Mouse (Mus musculus): ENCODE results near the gene 6820408C15Rik. TPM values are rescaled to one million over a fixed set of nuclear protein-coding genes. Genes with fewer than 3 reads are reported as not detected.

Gene 6820408C15Rik
- total RNA-seq, 4 experiments from 2014 or later: not detected

DNA sequence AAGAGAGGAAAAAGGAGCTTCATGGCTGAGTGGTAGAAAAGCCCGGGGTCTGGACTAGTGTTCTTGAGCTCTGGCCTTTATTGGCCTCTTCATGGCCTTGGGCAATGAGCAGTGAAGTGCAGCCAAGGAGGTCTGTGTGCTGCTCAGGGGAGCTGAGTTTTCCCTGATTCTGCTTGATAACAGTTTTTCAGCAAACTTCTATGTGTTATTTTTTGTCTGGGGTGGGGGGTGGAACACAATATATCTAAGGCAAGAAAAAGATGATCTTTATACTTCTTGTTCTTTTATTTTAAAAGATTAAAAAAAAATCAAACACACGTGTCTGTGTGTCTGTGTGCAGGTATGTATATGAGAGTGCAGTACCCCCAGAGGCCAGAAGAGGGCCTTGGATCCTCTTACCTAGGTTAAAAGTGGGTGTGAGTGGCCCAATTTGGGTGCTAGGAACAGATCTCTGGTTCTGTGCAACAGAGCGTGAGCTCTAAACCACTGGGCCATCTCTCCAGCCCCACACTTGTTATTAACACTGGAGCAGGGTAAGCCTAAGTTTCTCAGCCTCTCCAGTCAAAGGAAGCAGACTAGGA, 49.3 kb downstream of the 6820408C15Rik start, which contains the start of gene Defb23:
Defb23 (minus strand) TSS at position 51 of the 581 bp plus-strand sequence.
- no peak for DNase-seq (ENCODE audit: low spot score in 2 of 2)

DNA sequence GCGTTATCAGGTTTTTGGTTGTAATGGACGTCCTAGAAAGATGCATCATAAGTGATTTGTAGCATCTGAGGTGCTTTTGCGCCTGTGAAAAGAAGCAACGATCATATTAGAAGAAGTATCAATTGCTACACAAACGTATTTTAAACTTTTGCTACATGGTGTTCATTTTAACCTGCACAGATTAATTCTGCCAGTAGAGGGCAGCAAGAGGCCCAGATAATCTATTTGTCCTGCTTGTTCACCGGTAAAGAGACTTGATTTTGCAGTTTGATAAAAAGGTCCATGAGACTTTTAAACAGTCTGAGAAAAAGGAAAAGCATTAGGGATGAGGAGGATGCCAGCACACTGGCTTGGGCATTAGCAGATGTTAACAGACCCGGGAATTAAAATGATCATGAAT, 55.6 kb downstream of the 6820408C15Rik start:
- DNase-seq (ENCODE audit: low spot score in 2 of 2): no peak

DNA sequence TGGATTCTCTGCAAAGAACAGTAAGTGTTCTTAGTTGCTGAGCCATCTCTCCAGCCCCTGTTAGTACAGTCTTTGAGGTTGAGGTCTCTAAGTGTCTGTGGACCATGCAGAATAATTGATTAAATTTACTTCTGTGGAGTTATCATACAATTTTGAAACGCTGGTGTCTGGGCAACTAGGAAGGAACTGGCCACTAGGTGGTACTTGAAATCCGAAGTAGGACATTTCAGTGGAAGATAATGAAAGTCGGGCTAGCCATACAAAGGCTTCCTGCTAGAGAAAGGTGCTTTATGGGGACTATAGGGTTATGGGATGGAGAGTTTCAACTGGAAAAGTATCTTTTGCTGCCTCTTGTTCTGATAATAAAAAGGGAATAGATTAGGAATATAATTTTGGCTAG, 57.0 kb downstream of the 6820408C15Rik start:
- DNase-seq (ENCODE audit: low spot score in 2 of 2): no peak

DNA sequence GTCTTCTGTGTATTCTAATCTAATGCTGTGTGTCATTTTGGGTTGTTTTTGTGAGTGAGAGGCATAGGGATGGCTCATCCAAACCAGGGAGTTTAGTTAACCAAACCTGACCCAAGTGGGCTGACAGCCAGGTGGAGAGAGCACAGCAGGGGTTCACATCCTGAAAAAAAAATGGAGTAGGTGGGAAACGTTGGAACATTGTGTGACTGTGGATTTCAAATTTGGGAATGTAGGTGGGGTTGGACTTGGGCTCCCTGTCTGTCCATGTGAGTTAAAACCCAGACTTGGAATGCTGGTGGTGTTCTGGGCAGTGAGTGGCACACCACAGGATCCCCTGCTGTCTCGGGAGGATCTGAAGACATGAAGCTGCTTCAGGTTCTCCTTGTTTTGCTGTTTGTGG, 61.4 kb downstream of the 6820408C15Rik start, which contains the start of gene Defb20:
Defb20 (plus strand) TSS at position 301 of the 400 bp plus-strand sequence.
- no peak for DNase-seq (ENCODE audit: low spot score in 2 of 2)

DNA sequence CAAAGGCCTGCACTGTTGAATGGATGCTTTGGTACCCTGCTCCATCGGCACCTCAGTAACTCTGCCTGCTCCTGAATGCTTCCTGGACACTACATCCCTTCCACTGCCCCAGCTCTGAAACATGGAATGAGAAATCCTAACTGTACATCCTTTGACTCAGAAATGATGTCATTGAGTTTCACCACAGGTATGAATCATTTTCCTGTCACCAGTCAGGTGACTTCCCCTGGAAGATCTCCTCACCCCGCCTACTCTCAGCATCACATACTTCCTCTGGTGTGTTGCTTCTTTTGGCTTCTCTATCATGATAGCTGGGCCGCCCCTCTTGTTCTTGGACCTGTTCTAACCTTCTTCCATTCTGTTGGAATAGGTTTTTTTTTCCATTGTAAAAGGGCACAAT, 65.5 kb downstream of the 6820408C15Rik start:
- DNase-seq (ENCODE audit: low spot score in 2 of 2): no peak

DNA sequence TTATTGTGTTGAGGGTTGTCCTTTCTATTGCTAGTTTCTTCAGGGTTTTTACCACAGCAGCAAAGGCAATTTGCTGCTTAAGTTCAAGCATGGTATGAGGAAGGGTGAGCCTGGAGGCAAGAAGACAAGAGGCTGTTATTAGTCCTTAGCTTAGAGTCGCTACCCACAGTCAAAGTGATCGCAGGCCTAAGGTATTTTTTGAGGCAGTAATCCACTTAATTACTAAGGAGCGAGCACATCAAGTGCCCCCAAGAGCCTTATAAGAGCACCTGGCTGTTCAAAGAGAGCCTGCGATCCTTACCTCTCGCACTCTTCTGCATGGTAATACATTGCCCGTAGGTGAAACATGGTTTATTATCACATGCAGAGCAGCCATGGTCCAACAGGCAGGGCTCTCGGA, 66.3 kb downstream of the 6820408C15Rik start:
- no peak for DNase-seq (ENCODE audit: low spot score in 2 of 2)

DNA sequence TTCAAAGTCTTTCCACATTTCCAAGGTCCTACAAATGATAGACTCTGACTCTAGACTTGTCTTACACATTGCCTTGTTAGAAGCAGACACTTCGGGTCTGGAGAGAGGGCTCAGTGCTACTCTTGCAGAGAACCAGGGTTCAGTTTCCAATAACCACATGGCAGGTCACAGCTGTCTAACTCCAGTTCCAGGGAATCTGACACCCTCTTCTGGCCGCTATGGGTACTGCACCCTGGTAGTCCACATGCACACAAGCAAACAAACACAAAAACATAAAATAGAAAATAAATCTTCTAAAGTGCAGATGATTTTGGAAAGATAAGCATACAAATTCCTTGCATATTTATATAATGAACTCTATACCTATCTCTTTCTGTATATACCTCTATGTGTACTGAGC, 71.6 kb downstream of the 6820408C15Rik start:
- DNase-seq (ENCODE audit: low spot score in 2 of 2): no peak

DNA sequence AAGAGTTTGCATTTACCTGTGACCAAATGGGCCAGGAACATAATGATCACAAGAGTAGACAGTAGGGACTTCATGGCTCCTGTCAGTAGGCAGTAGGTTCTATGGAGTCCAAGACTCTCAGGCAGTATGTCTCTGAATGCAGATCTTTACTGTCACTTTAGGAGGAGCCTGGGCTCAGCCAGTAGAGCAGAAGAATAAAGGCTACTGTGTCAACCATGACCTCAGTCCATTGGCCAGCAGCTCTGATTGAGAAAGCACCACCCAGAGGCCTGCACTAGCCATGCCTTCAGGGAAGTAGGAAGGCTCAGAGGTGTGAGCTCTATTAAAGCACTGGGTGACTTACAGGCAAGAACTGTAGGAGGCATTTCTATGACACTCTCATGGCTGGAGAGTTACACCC, 74.7 kb downstream of the 6820408C15Rik start, which contains the start of gene Defb22:
Defb22 (minus strand) TSS at position 101 of the 400 bp plus-strand sequence.
- no peak for DNase-seq (ENCODE audit: low spot score in 2 of 2)

DNA sequence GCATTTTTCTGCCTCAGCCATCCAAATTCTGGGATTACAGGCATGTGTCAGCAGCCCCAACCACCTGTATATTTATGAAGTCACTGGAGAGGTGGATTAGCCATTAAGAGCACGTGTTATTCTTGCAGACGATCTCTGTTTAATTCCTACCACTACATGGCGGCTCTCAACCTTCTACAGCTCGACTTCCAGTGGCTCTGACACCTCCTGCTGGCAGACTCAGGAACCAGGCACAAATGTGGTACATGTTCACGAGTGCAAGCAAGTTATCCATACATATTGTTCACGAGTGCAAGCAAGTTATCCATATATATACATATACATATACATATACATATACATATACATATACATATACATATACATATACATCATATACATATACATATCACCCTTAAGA, 77.8 kb downstream of the 6820408C15Rik start:
- no peak for DNase-seq (ENCODE audit: low spot score in 2 of 2)

Other genes starting within 250 kb of the 6820408C15Rik start
- 100 to 1,000 TPM in 2 of 4 experiments, 10 to 100 TPM in 2; 92.9 to 110 (median 100) TPM for gene Csnk2a1, start 188.7 kb upstream of the 6820408C15Rik start, total RNA-seq (2022)
- gene Tbc1d20, start 121.8 kb upstream of the 6820408C15Rik start, total RNA-seq (2022): 10 to 100 TPM; 18.4 to 27.9 (median 24.9) TPM
- 10 to 100 TPM; 23.7 to 31.7 (median 27.1) TPM for gene Rbck1, start 82.9 kb upstream of the 6820408C15Rik start, total RNA-seq (2022)
- 1 to 10 TPM in 2 of 4 experiments, under 1 TPM in 2; 0.58 to 2.0 (median 1.1) TPM for gene Trib3, start 71.6 kb upstream of the 6820408C15Rik start, total RNA-seq (2022)
- under 1 TPM in 1 of 4 experiments, not detected in 3; 0.22 TPM for gene Nrsn2, start 38.9 kb upstream of the 6820408C15Rik start, total RNA-seq (2022)
- gene Sox12, start 17.5 kb upstream of the 6820408C15Rik start, total RNA-seq (2022): under 1 TPM; 0.34 to 0.58 (median 0.49) TPM
- gene Zcchc3, start 560 bp upstream of the 6820408C15Rik start, total RNA-seq (2022): under 1 TPM; 0.46 to 0.88 (median 0.84) TPM
- not detected for gene Defb23, start 49.0 kb downstream of the 6820408C15Rik start, total RNA-seq (2022)
- not detected for gene Defb20, start 61.5 kb downstream of the 6820408C15Rik start, total RNA-seq (2022)
- gene Defb22, start 74.6 kb downstream of the 6820408C15Rik start, total RNA-seq (2022): not detected
- gene Defb26, start 96.1 kb downstream of the 6820408C15Rik start, total RNA-seq (2022): not detected
- gene Defb28, start 102.7 kb downstream of the 6820408C15Rik start, total RNA-seq (2022): not detected
- not detected for gene Defb29, start 124.5 kb downstream of the 6820408C15Rik start, total RNA-seq (2022)
- not detected for gene Gm17416, start 153.8 kb downstream of the 6820408C15Rik start, total RNA-seq (2022)
- gene Defb21, start 157.2 kb downstream of the 6820408C15Rik start, total RNA-seq (2022): not detected
- not detected for gene Defb19, start 164.7 kb downstream of the 6820408C15Rik start, total RNA-seq (2022)
- under 1 TPM in 1 of 4 experiments, not detected in 3; 0.94 TPM for gene Defb45, start 183.8 kb downstream of the 6820408C15Rik start, total RNA-seq (2022)
- gene Defb36, start 188.7 kb downstream of the 6820408C15Rik start, total RNA-seq (2022): not detected
- gene Defb25, start 207.5 kb downstream of the 6820408C15Rik start, total RNA-seq (2022): not detected
- gene Rem1, start 211.4 kb downstream of the 6820408C15Rik start, total RNA-seq (2022): 1 to 10 TPM; 1.5 to 2.5 (median 1.7) TPM

All from gastrocnemius, adult 8-10 months (tissue).